ENCODE assay signal across 8 mouse cellular contexts in the genomic region with DNA sequence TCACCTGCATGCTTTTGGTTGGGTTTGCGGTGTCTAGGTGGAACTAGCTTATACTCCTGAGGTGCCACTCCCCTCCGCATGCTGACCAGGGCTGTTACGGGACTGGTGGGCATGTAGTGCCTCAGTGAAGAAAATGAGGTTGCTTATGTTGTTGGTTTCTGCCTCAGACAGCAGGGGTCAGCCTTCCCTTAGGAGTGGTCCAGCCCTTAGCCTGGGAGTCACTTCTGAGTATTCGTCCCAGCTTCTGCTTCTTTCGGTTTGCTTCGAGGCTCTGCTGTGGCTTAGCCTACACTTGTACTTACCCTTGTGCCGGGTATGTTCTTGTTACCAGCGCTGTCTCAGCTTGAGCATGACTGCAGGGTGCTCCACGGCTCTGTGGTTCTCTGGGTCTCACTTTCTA. TPM values are rescaled to one million over a fixed set of nuclear protein-coding genes. Genes with fewer than 3 reads are reported as not detected.
A peak's percentile ranks its signal among the peaks of the same experiment; 100 is the strongest.
DNase-seq lines count a peak whose midpoint lies in the region; ATAC-seq and TF ChIP-seq lines count a peak whose summit lies in the region.

No protein-coding gene starts in this region.

- H3K9me3 ChIP-seq in forebrain, postnatal 0 days (ENCODE audit: low read length) = no peaks in the 10 kb centered on the region
- no peaks in the 10 kb centered on the region for H3K9me3 ChIP-seq in stomach, postnatal 0 days (ENCODE audit: control insufficient read depth, low read length)

- WGBS in forebrain, postnatal 0 days = 50% methylated on average over 9 of the region's 9 CpGs
- WGBS in stomach, postnatal 0 days = 65% methylated on average over 9 of the region's 9 CpGs

- peaks cover 9% of the 10 kb centered on the region for H3K79me2 ChIP-seq in C2C12 (ENCODE audit: control insufficient read depth, insufficient read depth)

- no peaks in the 10 kb centered on the region for H3K79me3 ChIP-seq in C2C12 (ENCODE audit: low read depth)

- peak; percentile 74 for TF ChIP-seq CTCF in C2C12 (IDR thresholded peaks at IDR 0.05; ENCODE audit: control insufficient read depth, insufficient read depth, insufficient read length)
- TF ChIP-seq CTCF in forebrain, postnatal 0 days (IDR thresholded peaks at IDR 0.05; ENCODE audit: low read depth) = peak; percentile 85
- peak; percentile 85 for TF ChIP-seq CTCF in layer of hippocampus, adult 2 months (conservative IDR thresholded peaks at IDR 0.05)
- TF ChIP-seq CTCF in stomach, postnatal 0 days (IDR thresholded peaks at IDR 0.05; ENCODE audit: low read depth) = peak; percentile 81

- no peak for DNase-seq in frontal cortex, postnatal 25 days (ENCODE audit: low spot score in 2 of 2)
- peak; percentile 40 for DNase-seq in cerebellum, adult 11-12 months
- peak; percentile 72 for DNase-seq in forebrain, postnatal 0 days
- peak; percentile 64 to 73 for DNase-seq in layer of hippocampus, adult 2 months (ENCODE audit: low spot score in 2 of 2)
- peak; percentile 57 for DNase-seq in mesoderm, embryonic 11.5 days (ENCODE audit: low read depth, low spot score)
- peak; percentile 37 for DNase-seq in stomach, postnatal 0 days (ENCODE audit: low spot score)

- no peaks in the 10 kb centered on the region for H3K27me3 ChIP-seq in C2C12 (ENCODE audit: control insufficient read depth, insufficient read depth, insufficient read length)
- H3K27me3 ChIP-seq in forebrain, postnatal 0 days (ENCODE audit: insufficient read depth, low read length) = no peaks in the 10 kb centered on the region
- H3K27me3 ChIP-seq in stomach, postnatal 0 days (ENCODE audit: control insufficient read depth, insufficient read depth, low read length) = no peaks in the 10 kb centered on the region

- peak; percentile 70 for ATAC-seq in frontal cortex, adult (ENCODE audit: low TSS enrichment)
- peak; percentile 77 for ATAC-seq in forebrain, postnatal 0 days
- 0 out of 2 replicates have a peak, but pooled peaks have one; percentile 32 for ATAC-seq in stomach, postnatal 0 days (ENCODE audit: low FRiP score, low TSS enrichment)

- no peak overlapping the region for H3ac ChIP-seq in C2C12 (ENCODE audit: control insufficient read depth, insufficient read length, low read depth)

- H3K4me1 ChIP-seq in forebrain, postnatal 0 days (ENCODE audit: insufficient read depth) = no peaks in the 10 kb centered on the region; the same call in 1 of the 2 replicates
- H3K4me1 ChIP-seq in stomach, postnatal 0 days (replicated peaks; ENCODE audit: control insufficient read depth, insufficient read depth) = no peaks in the 10 kb centered on the region

- no peak overlapping the region for H3K4me2 ChIP-seq in forebrain, postnatal 0 days (ENCODE audit: low read depth)
- H3K4me2 ChIP-seq in stomach, postnatal 0 days (replicated peaks; ENCODE audit: low read depth) = no peak overlapping the region

- no peaks in the 10 kb centered on the region for H3K36me3 ChIP-seq in C2C12 (ENCODE audit: control insufficient read depth, insufficient read depth)
- no peaks in the 10 kb centered on the region for H3K36me3 ChIP-seq in forebrain, postnatal 0 days (ENCODE audit: insufficient read depth)
- no peaks in the 10 kb centered on the region for H3K36me3 ChIP-seq in stomach, postnatal 0 days (ENCODE audit: control insufficient read depth, insufficient read depth, low read length)

- TF ChIP-seq EP300 in stomach, postnatal 0 days (optimal IDR thresholded peaks at IDR 0.05) = no peak

- no peak overlapping the region for H3K27ac ChIP-seq in forebrain, postnatal 0 days (ENCODE audit: low read depth, low read length)
- H3K27ac ChIP-seq in layer of hippocampus, adult 2 months = peak overlapping the region; percentile 64; the same call in 1 of the 2 replicates
- no peak overlapping the region for H3K27ac ChIP-seq in stomach, postnatal 0 days (replicated peaks)

- no peak overlapping the region for H3K4me3 ChIP-seq in C2C12 (ENCODE audit: insufficient read depth, poor library complexity, severe bottlenecking)
- no peak overlapping the region for H3K4me3 ChIP-seq in forebrain, postnatal 0 days (ENCODE audit: low read depth, low read length)
- H3K4me3 ChIP-seq in layer of hippocampus, adult 2 months = no peak overlapping the region; the same call in 1 of the 2 replicates
- H3K4me3 ChIP-seq in stomach, postnatal 0 days (ENCODE audit: low read depth, low read length) = no peak overlapping the region

- H3K9ac ChIP-seq in forebrain, postnatal 0 days = no peak overlapping the region
- H3K9ac ChIP-seq in stomach, postnatal 0 days (ENCODE audit: low read length) = no peak overlapping the region

TF ChIP-seq in C2C12, 6 proteins besides CTCF, POLR2A, EP300 and RAD21:
- TF ChIP-seq FOSL1 (IDR thresholded peaks at IDR 0.05; ENCODE audit: insufficient read depth, low read length, poor library complexity, severe bottlenecking) (no peak), MAX (IDR thresholded peaks at IDR 0.05) (no peak), CEBPB (IDR thresholded peaks at IDR 0.05; ENCODE audit: low read depth) (no peak), MYOD1 (IDR thresholded peaks at IDR 0.05; ENCODE audit: control insufficient read depth, insufficient read length, low read depth) (no peak), MYOG (IDR thresholded peaks at IDR 0.05; ENCODE audit: control insufficient read depth, extremely low read depth, insufficient read length) (no peak), USF1 (IDR thresholded peaks at IDR 0.05; ENCODE audit: low read depth) (no peak)

RNA-seq across cellular contexts. Expression of gene Tbc1d22a, which starts 36.0 kb away (rescaled TPM):
- 19.7 TPM for polyA plus RNA-seq in C2C12 (2012; fragmentation: generic; extraction: Trizol)
- total RNA-seq in forebrain, postnatal 0 days (2014; rRNA removed) = 20.5 and 22.1 TPM in 2 replicates
- polyA plus RNA-seq in forebrain, postnatal 0 days (2015; fragmentation: Nextera tagmentation; extraction: Ambion mirVana) = 12.1 and 13.1 TPM in 2 replicates
- 10 to 100 TPM; 33.2 to 34.7 TPM for total RNA-seq in layer of hippocampus, adult 2 months (2021)
- polyA plus RNA-seq in stomach, postnatal 0 days (2015; fragmentation: Nextera tagmentation; extraction: Ambion mirVana) = 8.7 TPM in 2 replicates

Comparison
In these comparisons a context has a peak if more than half of its experiments do, and no peak if none do; other contexts are left out.
1. DNase-seq: peak in cerebellum, adult 11-12 months (single experiment), forebrain, postnatal 0 days (single experiment), layer of hippocampus, adult 2 months (2 of 2), mesoderm, embryonic 11.5 days (single experiment) and stomach, postnatal 0 days (single experiment); none in frontal cortex, postnatal 25 days (0 of 2).
2. Peak in every context shown above with its lines, with median percentiles within 50 percentile points of each other: ATAC-seq and CTCF ChIP-seq.